16 mouse cellular contexts compared by ENCODE assay signal in genomic region chr5:88990196-88990747, GRCm38 (mm10).
DNase-seq lines count a peak whose midpoint lies in the region; ATAC-seq and TF ChIP-seq lines count a peak whose summit lies in the region.
"Had no signal": no experiment of that assay in that cellular context is flagged by ENCODE, and none has a peak within 500 bp of the region (broad histone marks: within the 10 kb centered on the region; RNA-seq: fewer than 3 reads in every experiment).

No protein-coding gene starts in this region.

- H3K9ac ChIP-seq in kidney, embryonic 14.5 days (ENCODE audit: low read depth, low read length), result no peak overlapping the region
- H3K9ac ChIP-seq in kidney, embryonic 15.5 days, result no peak overlapping the region
- no peak overlapping the region for H3K9ac ChIP-seq in intestine, postnatal 0 days (ENCODE audit: low read depth, low read length)
- H3K9ac ChIP-seq: embryonic facial prominence, embryonic 15.5 days; limb, embryonic 12.5 days; lung, embryonic 14.5 days; midbrain, embryonic 15.5 days had no signal

- CTCF ChIA-PET in Patski (lab: Charles Lee), result interaction anchor here (1.7 kb wide), 1 partner anchor 32 kb away, joined by 3 read pairs; no protein-coding TSS in a partner anchor

- TF ChIP-seq CTCF in Patski (IDR thresholded peaks at IDR 0.05), result no peak
- no peak for TF ChIP-seq CTCF in intestine, postnatal 0 days (IDR thresholded peaks at IDR 0.05; ENCODE audit: low read depth)

- H3K4me1 ChIP-seq in kidney, embryonic 14.5 days (ENCODE audit: control insufficient read depth, insufficient read depth, low read length), result no peaks in the 10 kb centered on the region
- H3K4me1 ChIP-seq in kidney, embryonic 15.5 days, result no peaks in the 10 kb centered on the region
- H3K4me1 ChIP-seq in limb, embryonic 10.5 days, result no peaks in the 10 kb centered on the region
- no peaks in the 10 kb centered on the region for H3K4me1 ChIP-seq in intestine, postnatal 0 days (replicated peaks; ENCODE audit: control insufficient read depth, insufficient read depth, low read length)
- H3K4me1 ChIP-seq: embryonic facial prominence, embryonic 15.5 days; limb, embryonic 12.5 days; midbrain, embryonic 15.5 days had no signal

- no peak for ATAC-seq in kidney, embryonic 14.5 days (ENCODE audit: low FRiP score, low TSS enrichment)
- ATAC-seq in Patski, result peak; percentile 77
- ATAC-seq in kidney, embryonic 15.5 days (replicated peaks; ENCODE audit: low FRiP score), result no peak
- no peak for ATAC-seq in intestine, postnatal 0 days
- ATAC-seq: inflammation-experienced regulatory T-cells, adult 6 months; midbrain, embryonic 15.5 days had no signal

- in situ Hi-C loops in Patski (cut with MboI; ENCODE audit: low pct_unique_long_range_greater_than_20kb), result no loop called here

- no peak overlapping the region for H3K4me3 ChIP-seq in kidney, embryonic 14.5 days (ENCODE audit: low read length)
- H3K4me3 ChIP-seq in kidney, embryonic 15.5 days (replicated peaks), result no peak overlapping the region
- no peak overlapping the region for H3K4me3 ChIP-seq in limb, embryonic 10.5 days
- no peak overlapping the region for H3K4me3 ChIP-seq in intestine, postnatal 0 days (ENCODE audit: low read depth, low read length)
- H3K4me3 ChIP-seq: embryonic facial prominence, embryonic 15.5 days; limb, embryonic 12.5 days; midbrain, embryonic 15.5 days had no signal

- POLR2A ChIA-PET in Patski (lab: Charles Lee), result no interaction called here

- no peaks in the 10 kb centered on the region for H3K9me3 ChIP-seq in kidney, embryonic 14.5 days (ENCODE audit: control insufficient read depth, low read length)
- H3K9me3 ChIP-seq in kidney, embryonic 15.5 days (replicated peaks), result no peaks in the 10 kb centered on the region
- no peaks in the 10 kb centered on the region for H3K9me3 ChIP-seq in limb, embryonic 10.5 days (replicated peaks)
- H3K9me3 ChIP-seq in intestine, postnatal 0 days (ENCODE audit: control insufficient read depth), result no peaks in the 10 kb centered on the region
- H3K9me3 ChIP-seq: embryonic facial prominence, embryonic 15.5 days; limb, embryonic 12.5 days; midbrain, embryonic 15.5 days had no signal

- no peak overlapping the region for H3K27ac ChIP-seq in kidney, embryonic 14.5 days (ENCODE audit: low read depth, low read length)
- H3K27ac ChIP-seq in kidney, embryonic 15.5 days, result peak overlapping the region; percentile 18; the same call in 1 of the 2 replicates
- no peak overlapping the region for H3K27ac ChIP-seq in limb, embryonic 10.5 days
- no peak overlapping the region for H3K27ac ChIP-seq in intestine, postnatal 0 days (ENCODE audit: low read depth, low read length)
- H3K27ac ChIP-seq: embryonic facial prominence, embryonic 15.5 days; limb, embryonic 12.5 days; midbrain, embryonic 15.5 days had no signal

- 65% methylated on average over 9 of the region's 9 CpGs for WGBS in kidney, embryonic 14.5 days
- 62% methylated on average over 9 of the region's 9 CpGs for WGBS in kidney, embryonic 15.5 days
- WGBS in limb, embryonic 10.5 days, result 87% methylated on average over 9 of the region's 9 CpGs
- WGBS in intestine, postnatal 0 days, result 76% methylated on average over 9 of the region's 9 CpGs

- H3K36me3 ChIP-seq in kidney, embryonic 14.5 days (ENCODE audit: control insufficient read depth, insufficient read depth, low read length), result no peaks in the 10 kb centered on the region
- no peaks in the 10 kb centered on the region for H3K36me3 ChIP-seq in kidney, embryonic 15.5 days
- no peaks in the 10 kb centered on the region for H3K36me3 ChIP-seq in limb, embryonic 10.5 days
- H3K36me3 ChIP-seq in intestine, postnatal 0 days (ENCODE audit: control insufficient read depth, insufficient read depth), result no peaks in the 10 kb centered on the region
- H3K36me3 ChIP-seq: embryonic facial prominence, embryonic 15.5 days; G1E; limb, embryonic 12.5 days; midbrain, embryonic 15.5 days had no signal

- H3K4me2 ChIP-seq in kidney, embryonic 14.5 days (replicated peaks; ENCODE audit: low read depth, low read length), result no peak overlapping the region
- no peak overlapping the region for H3K4me2 ChIP-seq in kidney, embryonic 15.5 days
- no peak overlapping the region for H3K4me2 ChIP-seq in intestine, postnatal 0 days (replicated peaks; ENCODE audit: low read depth)
- H3K4me2 ChIP-seq: embryonic facial prominence, embryonic 15.5 days; heart, embryonic 11.5 days; limb, embryonic 12.5 days; lung, embryonic 14.5 days; midbrain, embryonic 15.5 days had no signal

- peak; percentile 26 for DNase-seq in cerebellum, adult 11-12 months
- no peak for DNase-seq in cerebellum, postnatal 14 days
- DNase-seq in kidney, adult 11 months, result peak; percentile 82
- DNase-seq in Patski (ENCODE audit: low read depth, low spot score), result peak; percentile 78
- no peak for DNase-seq in limb, embryonic 10.5 days (ENCODE audit: low spot score)
- DNase-seq: lung, embryonic 14.5 days; thymus, adult 18-20 months had no signal

- no peaks in the 10 kb centered on the region for H3K27me3 ChIP-seq in kidney, embryonic 14.5 days (ENCODE audit: control insufficient read depth, insufficient read depth, low read length)
- no peaks in the 10 kb centered on the region for H3K27me3 ChIP-seq in Patski
- no peaks in the 10 kb centered on the region for H3K27me3 ChIP-seq in kidney, embryonic 15.5 days
- no peaks in the 10 kb centered on the region for H3K27me3 ChIP-seq in limb, embryonic 10.5 days (ENCODE audit: low read depth, poor library complexity, severe bottlenecking)
- H3K27me3 ChIP-seq in intestine, postnatal 0 days (replicated peaks; ENCODE audit: control insufficient read depth, insufficient read depth, low read length), result no peaks in the 10 kb centered on the region
- H3K27me3 ChIP-seq: embryonic facial prominence, embryonic 15.5 days; limb, embryonic 12.5 days; midbrain, embryonic 15.5 days had no signal

Comparison
In these comparisons a context has a peak if more than half of its experiments do, and no peak if none do; other contexts are left out.
1. DNase-seq: peak in cerebellum, adult 11-12 months (single experiment), kidney, adult 11 months (single experiment) and Patski (single experiment); none in cerebellum, postnatal 14 days (0 of 2) and limb, embryonic 10.5 days (single experiment).